Mouse (Mus musculus): ENCODE data around the gene Atp2c1.

- TF ChIP-seq CTCF (IDR thresholded peaks at IDR 0.05) (no peak), POLR2A (IDR thresholded peaks at IDR 0.05; ENCODE audit: insufficient read depth, low read depth, low read length) (no peak), EP300 (IDR thresholded peaks at IDR 0.05; ENCODE audit: insufficient read depth, low read depth, low read length) (no peak)
Measured at GRCm38 (mm10) chr9:105362181-105362580, 164.9 kb downstream of the Atp2c1 start.

Data from heart, adult 2 months (tissue).